9 mouse cellular contexts compared by ENCODE assay signal in genomic region chr16:31493991-31494390, GRCm38 (mm10).
DNase-seq lines count a peak whose midpoint lies in the region; ATAC-seq lines count a peak whose summit lies in the region.
"Had no signal": no experiment of that assay in that cellular context is flagged by ENCODE, and none has a peak within 500 bp of the region (broad histone marks: within the 10 kb centered on the region; RNA-seq: fewer than 3 reads in every experiment).

No protein-coding gene starts in this region.

- peaks cover 24% of the 10 kb centered on the region; the same call in 1 of the 2 replicates for H3K27me3 ChIP-seq in hindbrain, embryonic 10.5 days (ENCODE audit: insufficient read depth, poor library complexity, severe bottlenecking)
- peaks cover 4% of the 10 kb centered on the region; the same call in 1 of the 2 replicates for H3K27me3 ChIP-seq in hindbrain, embryonic 13.5 days
- H3K27me3 ChIP-seq in forebrain, embryonic 16.5 days (replicated peaks; ENCODE audit: control insufficient read depth, insufficient read depth, low read length) = no peaks in the 10 kb centered on the region

- H3K4me2 ChIP-seq in hindbrain, embryonic 13.5 days = no peak overlapping the region
- no peak overlapping the region for H3K4me2 ChIP-seq in forebrain, embryonic 16.5 days (ENCODE audit: low read length)
- H3K4me2 ChIP-seq: liver, embryonic 13.5 days had no signal

- no peak overlapping the region for H3K9ac ChIP-seq in hindbrain, embryonic 13.5 days
- no peak overlapping the region for H3K9ac ChIP-seq in forebrain, embryonic 16.5 days (replicated peaks; ENCODE audit: low read depth, low read length)
- H3K9ac ChIP-seq: liver, embryonic 13.5 days had no signal

- no peaks in the 10 kb centered on the region for H3K36me3 ChIP-seq in hindbrain, embryonic 10.5 days
- H3K36me3 ChIP-seq in hindbrain, embryonic 13.5 days = no peaks in the 10 kb centered on the region
- no peaks in the 10 kb centered on the region for H3K36me3 ChIP-seq in forebrain, embryonic 16.5 days (ENCODE audit: control insufficient read depth, insufficient read depth)
- H3K36me3 ChIP-seq: liver, embryonic 13.5 days had no signal

- WGBS in hindbrain, embryonic 10.5 days = 39% methylated on average over 6 of the region's 6 CpGs
- WGBS in hindbrain, embryonic 13.5 days = 40% methylated on average over 6 of the region's 6 CpGs
- 54% methylated on average over 6 of the region's 6 CpGs for WGBS in forebrain, embryonic 16.5 days

- peak; percentile 35 for DNase-seq in hindbrain, embryonic 10.5 days (ENCODE audit: low spot score)
- peak; percentile 97 for DNase-seq in brain, adult 2 months (ENCODE audit: low read depth, low spot score)
- peak; percentile 24 for DNase-seq in kidney, postnatal 14 days
- no peak for DNase-seq in ovary, postnatal 10 days (ENCODE audit: low spot score)
- DNase-seq in spleen, adult 12 weeks (ENCODE audit: low spot score) = no peak
- DNase-seq in urinary bladder, postnatal 10 days (ENCODE audit: low spot score) = no peak
- DNase-seq: liver, embryonic 13.5 days had no signal

- H3K9me3 ChIP-seq in hindbrain, embryonic 10.5 days = no peaks in the 10 kb centered on the region
- H3K9me3 ChIP-seq in hindbrain, embryonic 13.5 days = no peaks in the 10 kb centered on the region
- H3K9me3 ChIP-seq in forebrain, embryonic 16.5 days (ENCODE audit: control insufficient read depth, low read length) = no peaks in the 10 kb centered on the region
- H3K9me3 ChIP-seq: liver, embryonic 13.5 days had no signal

- H3K4me1 ChIP-seq in hindbrain, embryonic 10.5 days (replicated peaks) = peaks cover 39% of the 10 kb centered on the region
- H3K4me1 ChIP-seq in hindbrain, embryonic 13.5 days (replicated peaks) = peaks cover 37% of the 10 kb centered on the region
- H3K4me1 ChIP-seq in forebrain, embryonic 16.5 days (replicated peaks; ENCODE audit: control insufficient read depth, insufficient read depth, low read length) = peaks cover 24% of the 10 kb centered on the region

- no peak overlapping the region for H3K4me3 ChIP-seq in hindbrain, embryonic 10.5 days
- no peak overlapping the region for H3K4me3 ChIP-seq in hindbrain, embryonic 13.5 days
- H3K4me3 ChIP-seq in forebrain, embryonic 16.5 days (replicated peaks; ENCODE audit: low read length) = no peak overlapping the region
- H3K4me3 ChIP-seq: liver, embryonic 13.5 days had no signal

- peak overlapping the region; percentile 80 for H3K27ac ChIP-seq in hindbrain, embryonic 10.5 days
- no peak overlapping the region; the same call in 1 of the 2 replicates for H3K27ac ChIP-seq in hindbrain, embryonic 13.5 days
- peak overlapping the region; percentile 30; the same call in 1 of the 2 replicates for H3K27ac ChIP-seq in forebrain, embryonic 16.5 days (ENCODE audit: low read length)
- H3K27ac ChIP-seq: liver, embryonic 13.5 days had no signal

- ATAC-seq in hindbrain, embryonic 13.5 days (ENCODE audit: low FRiP score) = no peak
- ATAC-seq in forebrain, embryonic 16.5 days = no peak

Comparison
In these comparisons a context has a peak if more than half of its experiments do, and no peak if none do; other contexts are left out.
1. DNase-seq: peak in hindbrain, embryonic 10.5 days (single experiment), brain, adult 2 months (single experiment) and kidney, postnatal 14 days (single experiment); none in ovary, postnatal 10 days (single experiment), spleen, adult 12 weeks (single experiment) and urinary bladder, postnatal 10 days (single experiment).